Mouse (Mus musculus): Measurements from ENCODE around the gene Vps13a. TPM values are rescaled to one million over a fixed set of nuclear protein-coding genes. Genes with fewer than 3 reads are reported as not detected.

Vps13a gene
- 8.7 and 9.4 TPM in 2 replicates for polyA plus RNA-seq (2015; fragmentation: Nextera tagmentation; extraction: Ambion mirVana)

GRCm38 (mm10) chr19:16780790-16781384 is at the start of gene Vps13a:
Gene Vps13a, minus strand, starts transcription at chr19:16780933.
- H3K9me3 ChIP-seq (replicated peaks; ENCODE audit: control insufficient read depth, low read length, poor library complexity, severe bottlenecking), result no peaks in the 10 kb centered on the region
- no peaks in the 10 kb centered on the region for H3K36me3 ChIP-seq (ENCODE audit: control insufficient read depth, insufficient read depth, low read length)
- peak within 1 kb of the TSS; percentile 80 for H3K4me3 ChIP-seq (ENCODE audit: low read depth, low read length)
- peak within 1 kb of the TSS; percentile 98 for H3K4me2 ChIP-seq (ENCODE audit: low read length)
- under 1% methylated on average over 53 of the region's 67 CpGs for WGBS
- no peak within 1 kb of the TSS; the same call in 1 of the 2 replicates for H3K27ac ChIP-seq (ENCODE audit: low read length)
- peak within 1 kb of the TSS; percentile 77 for H3K9ac ChIP-seq (ENCODE audit: low read depth, low read length)
- peak; percentile 99 for ATAC-seq
- H3K4me1 ChIP-seq (ENCODE audit: control insufficient read depth, insufficient read depth, low read length), result peaks cover 9% of the 10 kb centered on the region
- peaks cover 12% of the 10 kb centered on the region for H3K27me3 ChIP-seq (ENCODE audit: control insufficient read depth, insufficient read depth, low read depth, low read length)

GRCm38 (mm10) chr19:16827657-16828056 is 46.9 kb upstream of the Vps13a start:
- Histone ChIP-seq H3K27ac (ENCODE audit: low read length) (no peak overlapping the region), H3K4me2 (ENCODE audit: low read length) (no peak overlapping the region), H3K9ac (ENCODE audit: low read depth, low read length) (no peak overlapping the region), H3K4me1 (ENCODE audit: control insufficient read depth, insufficient read depth, low read length) (no peaks in the 10 kb centered on the region), H3K36me3 (ENCODE audit: control insufficient read depth, insufficient read depth, low read length) (no peaks in the 10 kb centered on the region), H3K4me3 (ENCODE audit: low read depth, low read length) (no peak overlapping the region), H3K9me3 (replicated peaks; ENCODE audit: control insufficient read depth, low read length, poor library complexity, severe bottlenecking) (no peaks in the 10 kb centered on the region), H3K27me3 (ENCODE audit: control insufficient read depth, insufficient read depth, low read depth, low read length) (no peaks in the 10 kb centered on the region)
- 78% methylated on average over 5 of the region's 5 CpGs for WGBS
- no peak for ATAC-seq

GRCm38 (mm10) chr19:16825228-16825627 is 44.5 kb upstream of the Vps13a start:
- no peak overlapping the region for H3K4me2 ChIP-seq (ENCODE audit: low read length)
- H3K4me1 ChIP-seq (ENCODE audit: control insufficient read depth, insufficient read depth, low read length), result no peaks in the 10 kb centered on the region
- H3K9ac ChIP-seq (ENCODE audit: low read depth, low read length), result no peak overlapping the region
- H3K27ac ChIP-seq (ENCODE audit: low read length), result no peak overlapping the region
- H3K9me3 ChIP-seq (replicated peaks; ENCODE audit: control insufficient read depth, low read length, poor library complexity, severe bottlenecking), result no peaks in the 10 kb centered on the region
- no peak overlapping the region for H3K4me3 ChIP-seq (ENCODE audit: low read depth, low read length)
- no peak for ATAC-seq
- WGBS, result 51% methylated on average over 5 of the region's 5 CpGs
- H3K27me3 ChIP-seq (ENCODE audit: control insufficient read depth, insufficient read depth, low read depth, low read length), result no peaks in the 10 kb centered on the region
- H3K36me3 ChIP-seq (ENCODE audit: control insufficient read depth, insufficient read depth, low read length), result no peaks in the 10 kb centered on the region

- H3K4me3 ChIP-seq (ENCODE audit: low read depth, low read length), result no peak overlapping the region
- no peaks in the 10 kb centered on the region for H3K27me3 ChIP-seq (ENCODE audit: control insufficient read depth, insufficient read depth, low read depth, low read length)
- 56% methylated on average over 5 of the region's 5 CpGs for WGBS
- H3K9me3 ChIP-seq (replicated peaks; ENCODE audit: control insufficient read depth, low read length, poor library complexity, severe bottlenecking), result no peaks in the 10 kb centered on the region
- H3K36me3 ChIP-seq (ENCODE audit: control insufficient read depth, insufficient read depth, low read length), result no peaks in the 10 kb centered on the region
- no peaks in the 10 kb centered on the region for H3K4me1 ChIP-seq (ENCODE audit: control insufficient read depth, insufficient read depth, low read length)
- ATAC-seq, result no peak
- H3K4me2 ChIP-seq (ENCODE audit: low read length), result no peak overlapping the region
- no peak overlapping the region for H3K27ac ChIP-seq (ENCODE audit: low read length)
- no peak overlapping the region for H3K9ac ChIP-seq (ENCODE audit: low read depth, low read length)
Observed at GRCm38 (mm10) chr19:16814848-16815247, 34.1 kb upstream of the Vps13a start.

- Histone ChIP-seq H3K36me3 (ENCODE audit: control insufficient read depth, insufficient read depth, low read length) (no peaks in the 10 kb centered on the region), H3K4me3 (ENCODE audit: low read depth, low read length) (no peak overlapping the region), H3K4me1 (ENCODE audit: control insufficient read depth, insufficient read depth, low read length) (no peaks in the 10 kb centered on the region), H3K9ac (ENCODE audit: low read depth, low read length) (no peak overlapping the region), H3K4me2 (ENCODE audit: low read length) (no peak overlapping the region), H3K27me3 (ENCODE audit: control insufficient read depth, insufficient read depth, low read depth, low read length) (no peaks in the 10 kb centered on the region), H3K9me3 (replicated peaks; ENCODE audit: control insufficient read depth, low read length, poor library complexity, severe bottlenecking) (no peaks in the 10 kb centered on the region), H3K27ac (ENCODE audit: low read length) (no peak overlapping the region)
- WGBS, result 83% methylated on average over 7 of the region's 7 CpGs
- ATAC-seq, result no peak
Observed at GRCm38 (mm10) chr19:16813306-16813705, 32.6 kb upstream of the Vps13a start.

- Histone ChIP-seq H3K9ac (ENCODE audit: low read depth, low read length) (no peak overlapping the region), H3K4me1 (ENCODE audit: control insufficient read depth, insufficient read depth, low read length) (no peaks in the 10 kb centered on the region), H3K27me3 (ENCODE audit: control insufficient read depth, insufficient read depth, low read depth, low read length) (no peaks in the 10 kb centered on the region), H3K27ac (ENCODE audit: low read length) (no peak overlapping the region), H3K36me3 (ENCODE audit: control insufficient read depth, insufficient read depth, low read length) (no peaks in the 10 kb centered on the region), H3K4me3 (ENCODE audit: low read depth, low read length) (no peak overlapping the region), H3K4me2 (ENCODE audit: low read length) (no peak overlapping the region), H3K9me3 (replicated peaks; ENCODE audit: control insufficient read depth, low read length, poor library complexity, severe bottlenecking) (no peaks in the 10 kb centered on the region)
- 92% methylated on average over 8 of the region's 8 CpGs for WGBS
- no peak for ATAC-seq
Observed at GRCm38 (mm10) chr19:16812072-16812608, 31.4 kb upstream of the Vps13a start.

GRCm38 (mm10) chr19:16805102-16805501 is 24.4 kb upstream of the Vps13a start:
- H3K36me3 ChIP-seq (ENCODE audit: control insufficient read depth, insufficient read depth, low read length), result no peaks in the 10 kb centered on the region
- no peak for ATAC-seq
- 62% methylated on average over 3 of the region's 3 CpGs for WGBS
- H3K9me3 ChIP-seq (replicated peaks; ENCODE audit: control insufficient read depth, low read length, poor library complexity, severe bottlenecking), result no peaks in the 10 kb centered on the region
- H3K4me1 ChIP-seq (ENCODE audit: control insufficient read depth, insufficient read depth, low read length), result no peaks in the 10 kb centered on the region
- no peak overlapping the region for H3K4me2 ChIP-seq (ENCODE audit: low read length)
- no peak overlapping the region for H3K9ac ChIP-seq (ENCODE audit: low read depth, low read length)
- no peak overlapping the region for H3K4me3 ChIP-seq (ENCODE audit: low read depth, low read length)
- H3K27me3 ChIP-seq (ENCODE audit: control insufficient read depth, insufficient read depth, low read depth, low read length), result no peaks in the 10 kb centered on the region
- H3K27ac ChIP-seq (ENCODE audit: low read length), result no peak overlapping the region

GRCm38 (mm10) chr19:16804578-16804977 is 23.8 kb upstream of the Vps13a start:
- Histone ChIP-seq H3K36me3 (ENCODE audit: control insufficient read depth, insufficient read depth, low read length) (no peaks in the 10 kb centered on the region), H3K4me2 (ENCODE audit: low read length) (no peak overlapping the region), H3K4me3 (ENCODE audit: low read depth, low read length) (no peak overlapping the region), H3K27ac (ENCODE audit: low read length) (no peak overlapping the region), H3K9ac (ENCODE audit: low read depth, low read length) (no peak overlapping the region), H3K9me3 (replicated peaks; ENCODE audit: control insufficient read depth, low read length, poor library complexity, severe bottlenecking) (no peaks in the 10 kb centered on the region), H3K4me1 (ENCODE audit: control insufficient read depth, insufficient read depth, low read length) (no peaks in the 10 kb centered on the region), H3K27me3 (ENCODE audit: control insufficient read depth, insufficient read depth, low read depth, low read length) (no peaks in the 10 kb centered on the region)
- no peak for ATAC-seq
- no CpG with 5 or more reads among the region's 11 CpGs for WGBS

- Histone ChIP-seq H3K27ac (ENCODE audit: low read length) (no peak overlapping the region), H3K36me3 (ENCODE audit: control insufficient read depth, insufficient read depth, low read length) (no peaks in the 10 kb centered on the region), H3K4me1 (ENCODE audit: control insufficient read depth, insufficient read depth, low read length) (no peaks in the 10 kb centered on the region), H3K9me3 (replicated peaks; ENCODE audit: control insufficient read depth, low read length, poor library complexity, severe bottlenecking) (no peaks in the 10 kb centered on the region), H3K4me3 (ENCODE audit: low read depth, low read length) (no peak overlapping the region), H3K27me3 (ENCODE audit: control insufficient read depth, insufficient read depth, low read depth, low read length) (no peaks in the 10 kb centered on the region), H3K9ac (ENCODE audit: low read depth, low read length) (no peak overlapping the region), H3K4me2 (ENCODE audit: low read length) (no peak overlapping the region)
- WGBS, result 9% methylated on average over 3 of the region's 3 CpGs
- ATAC-seq, result no peak
Observed at GRCm38 (mm10) chr19:16802707-16803106, 22.0 kb upstream of the Vps13a start.
